Mouse (Mus musculus) neural tube, embryonic 13.5 days (tissue): Measurements from ENCODE around the gene Gm49601. TPM values are rescaled to one million over a fixed set of nuclear protein-coding genes. Genes with fewer than 3 reads are reported as not detected.

Source experiments
- ATAC-seq: fragments of 200-750 bp; cut with Nextera tagmentation; 2 replicates; pipeline ENCODE4 v1.8.0; 2017; ENCODE audit warnings: low read depth, mild to moderate bottlenecking, moderate TSS enrichment, moderate library complexity
- H3K27ac ChIP-seq: fragments of 300-500 bp; sonication (generic); replicated peaks from 2 replicates; pipeline ENCODE4 v1.5.1; 2015; ENCODE audit warnings: moderate library complexity, mild to moderate bottlenecking, inconsistent platforms
- H3K27me3 ChIP-seq: fragments of 300-500 bp; sonication (generic); 2 replicates; pipeline ENCODE4 v1.6.1; 2015; ENCODE audit warnings: mild to moderate bottlenecking, inconsistent platforms
- H3K36me3 ChIP-seq: fragments of 300-500 bp; sonication (generic); 2 replicates; pipeline ENCODE4 v1.6.1; 2015; ENCODE audit warnings: mild to moderate bottlenecking, inconsistent platforms
- H3K4me1 ChIP-seq: fragments of 300-500 bp; sonication (generic); replicated peaks from 2 replicates; pipeline ENCODE4 v1.6.1; 2015; ENCODE audit warnings: inconsistent platforms
- H3K4me2 ChIP-seq: fragments of 300-500 bp; sonication (generic); 2 replicates; pipeline ENCODE4 v1.6.1; 2015; ENCODE audit warnings: inconsistent platforms, mild to moderate bottlenecking, moderate library complexity
- H3K4me3 ChIP-seq: fragments of 300-500 bp; sonication (generic); 2 replicates; pipeline ENCODE4 v1.5.1; 2015; ENCODE audit warnings: mild to moderate bottlenecking, inconsistent platforms
- H3K9ac ChIP-seq: fragments of 300-500 bp; sonication (generic); 2 replicates; pipeline ENCODE4 v1.6.1; 2015; ENCODE audit warnings: moderate library complexity, mild to moderate bottlenecking, inconsistent platforms
- H3K9me3 ChIP-seq: fragments of 300-500 bp; sonication (generic); 2 replicates; pipeline ENCODE4 v1.6.1; 2016; ENCODE audit warnings: inconsistent platforms
- WGBS: fragments of 180-500 bp; shearing (Covaris S2); methylation state at CpG from one replicate; pipeline ENCODE4 v1.1.7; 2015; 5-methylcytosine and 5-hydroxymethylcytosine counted together
- polyA plus RNA-seq: library from polyadenylated mRNA; unstranded; fragments of >200 nt; fragmentation: Nextera tagmentation; extraction: Ambion mirVana; gene quantifications from 2 replicates; pipeline ENCODE4 v1.2.1, GENCODE M21; 2015

The Gm49601 gene
- 14.1 and 19.2 TPM in 2 replicates for polyA plus RNA-seq

DNA sequence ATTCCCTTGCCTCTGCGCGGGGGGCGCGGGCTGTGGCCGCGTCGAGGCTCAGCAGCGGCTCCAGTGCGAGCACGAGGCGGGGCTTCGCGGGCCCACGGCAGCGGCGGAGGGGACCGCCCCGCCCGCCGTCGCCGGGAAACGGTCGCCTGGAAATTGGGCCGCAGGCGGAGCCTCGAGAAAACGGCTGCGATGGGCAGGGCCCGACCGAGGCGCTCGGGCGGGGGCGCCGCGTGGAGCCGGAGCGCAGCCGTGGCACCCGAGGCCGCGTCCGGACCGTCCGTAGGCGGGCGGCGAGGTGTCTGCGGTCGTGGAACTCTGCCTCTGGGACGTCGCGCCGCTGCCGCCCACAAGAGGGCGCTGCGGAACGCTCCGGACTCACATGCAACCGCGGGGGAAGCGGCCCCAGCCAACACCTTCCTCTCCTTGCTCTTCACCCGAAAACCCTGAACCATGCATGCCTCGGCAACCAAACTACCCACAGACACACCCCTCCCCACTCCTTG, at the start of gene Gm49601:
Gm49601 (minus strand) TSS at position 52 of the 503 bp plus-strand sequence.
- peaks cover 51% of the 10 kb centered on the region for H3K4me1 ChIP-seq

DNA sequence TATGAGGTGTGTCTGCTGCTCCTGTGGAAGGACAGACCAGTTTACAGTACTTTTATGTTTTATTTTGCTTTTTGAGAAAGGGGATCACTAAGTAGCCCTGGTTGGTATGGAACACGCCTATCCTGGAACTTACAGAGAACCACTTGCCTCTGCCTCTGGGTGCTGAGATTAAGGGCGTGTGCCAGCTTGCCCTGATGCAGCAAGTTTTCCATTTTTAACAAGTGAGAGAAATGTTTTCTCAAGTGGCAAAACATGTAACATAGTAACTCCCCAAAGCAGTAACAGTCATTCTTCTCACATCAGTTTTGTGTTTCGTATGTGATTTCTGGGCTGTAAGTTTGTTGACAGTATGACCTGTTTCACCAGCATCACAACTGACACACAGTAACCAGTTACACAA, 46.8 kb upstream of the Gm49601 start:
- no peak for ATAC-seq
- H3K27me3 ChIP-seq: no peaks in the 10 kb centered on the region
- H3K9ac ChIP-seq: no peak overlapping the region
- no peak overlapping the region for H3K4me3 ChIP-seq
- no peaks in the 10 kb centered on the region for H3K4me1 ChIP-seq
- no peaks in the 10 kb centered on the region for H3K9me3 ChIP-seq
- 91% methylated on average over 3 of the region's 3 CpGs for WGBS
- no peak overlapping the region for H3K27ac ChIP-seq
- H3K4me2 ChIP-seq: no peak overlapping the region
- H3K36me3 ChIP-seq: no peaks in the 10 kb centered on the region

More for the DNA sequence above, at the start of gene Gm49601:
- WGBS: 1% methylated on average over 61 of the region's 65 CpGs
- peaks cover 58% of the 10 kb centered on the region for H3K27me3 ChIP-seq
- H3K4me2 ChIP-seq: peak within 1 kb of the TSS; percentile 94
- peak within 1 kb of the TSS; percentile 81 for H3K4me3 ChIP-seq
- H3K9ac ChIP-seq: peak within 1 kb of the TSS; percentile 96
- peak; percentile 7 for ATAC-seq
- peaks cover 44% of the 10 kb centered on the region for H3K36me3 ChIP-seq
- H3K27ac ChIP-seq: no peak within 1 kb of the TSS
- no peaks in the 10 kb centered on the region for H3K9me3 ChIP-seq

DNA sequence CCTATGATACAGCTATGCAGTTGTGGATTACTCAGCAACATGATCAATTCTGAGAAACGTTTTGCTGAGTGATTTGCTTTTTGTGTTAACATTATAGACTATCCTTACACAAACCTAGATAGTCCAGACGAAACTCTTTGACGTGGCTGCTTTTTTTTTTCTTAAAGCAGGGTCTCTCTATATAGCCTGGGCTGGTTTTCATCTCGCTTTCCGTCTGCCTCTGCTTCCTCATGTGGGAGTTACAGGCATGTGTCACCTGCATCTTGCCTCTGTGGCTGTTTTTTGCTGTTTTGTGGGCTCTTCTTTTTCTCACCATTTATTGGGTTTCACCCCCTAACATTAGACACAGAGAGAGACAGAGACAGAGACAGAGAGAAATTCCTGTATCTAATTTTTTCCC, 45.8 kb upstream of the Gm49601 start:
- H3K9ac ChIP-seq: no peak overlapping the region
- H3K36me3 ChIP-seq: no peaks in the 10 kb centered on the region
- H3K4me3 ChIP-seq: no peak overlapping the region
- WGBS: 72% methylated on average over 5 of the region's 5 CpGs
- H3K9me3 ChIP-seq: no peaks in the 10 kb centered on the region
- H3K4me2 ChIP-seq: no peak overlapping the region
- no peak for ATAC-seq
- H3K4me1 ChIP-seq: no peaks in the 10 kb centered on the region
- no peak overlapping the region for H3K27ac ChIP-seq
- no peaks in the 10 kb centered on the region for H3K27me3 ChIP-seq

DNA sequence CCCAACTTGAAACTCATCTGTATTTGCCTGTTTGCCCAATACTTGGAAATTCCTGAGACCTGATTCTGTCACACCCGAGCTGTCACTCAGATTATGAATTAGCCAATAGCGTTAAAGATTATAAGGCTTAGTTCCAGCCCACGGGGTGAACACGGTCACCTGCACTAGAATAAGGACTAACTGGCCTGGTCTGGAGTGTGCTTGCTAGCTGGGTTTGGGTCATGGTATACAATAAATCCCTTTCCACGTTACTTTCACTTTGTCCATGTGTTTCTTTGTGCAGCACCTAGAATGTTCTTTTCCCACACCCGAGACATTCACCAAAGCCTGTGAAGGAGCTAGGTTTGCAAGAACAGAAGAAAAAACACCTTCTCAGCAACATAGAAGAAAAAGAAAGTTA, 43.7 kb upstream of the Gm49601 start:
- ATAC-seq: no peak
- Histone ChIP-seq H3K27me3 (no peaks in the 10 kb centered on the region), H3K9me3 (no peaks in the 10 kb centered on the region), H3K4me2 (no peak overlapping the region), H3K4me1 (no peaks in the 10 kb centered on the region), H3K27ac (no peak overlapping the region), H3K36me3 (no peaks in the 10 kb centered on the region), H3K4me3 (no peak overlapping the region), H3K9ac (no peak overlapping the region)
- WGBS: 84% methylated on average over 6 of the region's 6 CpGs

DNA sequence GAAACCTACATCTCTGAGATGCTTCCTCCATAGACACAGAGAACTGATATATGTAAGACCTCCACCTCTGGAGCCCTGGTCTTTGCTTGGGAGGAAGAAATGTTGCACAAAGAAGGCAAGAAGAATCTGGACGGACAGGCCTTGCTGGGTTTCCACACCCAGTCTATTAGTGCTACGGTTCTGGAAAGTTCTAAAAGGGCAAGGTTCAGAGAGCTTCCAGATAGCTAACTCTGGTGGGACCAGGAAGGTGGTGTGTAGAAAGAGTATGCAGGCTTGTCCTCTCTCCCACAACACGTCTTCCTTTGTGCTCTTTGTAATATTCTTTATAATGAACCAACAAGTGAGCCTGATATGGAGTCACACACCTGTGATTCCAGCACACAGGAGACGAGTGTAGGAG, 32.4 kb upstream of the Gm49601 start:
- Histone ChIP-seq H3K9me3 (peaks cover 5% of the 10 kb centered on the region; the same call in 1 of the 2 replicates), H3K9ac (no peak overlapping the region), H3K36me3 (no peaks in the 10 kb centered on the region), H3K27ac (no peak overlapping the region), H3K4me1 (no peaks in the 10 kb centered on the region), H3K4me3 (no peak overlapping the region), H3K27me3 (no peaks in the 10 kb centered on the region), H3K4me2 (no peak overlapping the region)
- 84% methylated on average over 4 of the region's 4 CpGs for WGBS
- ATAC-seq: no peak

DNA sequence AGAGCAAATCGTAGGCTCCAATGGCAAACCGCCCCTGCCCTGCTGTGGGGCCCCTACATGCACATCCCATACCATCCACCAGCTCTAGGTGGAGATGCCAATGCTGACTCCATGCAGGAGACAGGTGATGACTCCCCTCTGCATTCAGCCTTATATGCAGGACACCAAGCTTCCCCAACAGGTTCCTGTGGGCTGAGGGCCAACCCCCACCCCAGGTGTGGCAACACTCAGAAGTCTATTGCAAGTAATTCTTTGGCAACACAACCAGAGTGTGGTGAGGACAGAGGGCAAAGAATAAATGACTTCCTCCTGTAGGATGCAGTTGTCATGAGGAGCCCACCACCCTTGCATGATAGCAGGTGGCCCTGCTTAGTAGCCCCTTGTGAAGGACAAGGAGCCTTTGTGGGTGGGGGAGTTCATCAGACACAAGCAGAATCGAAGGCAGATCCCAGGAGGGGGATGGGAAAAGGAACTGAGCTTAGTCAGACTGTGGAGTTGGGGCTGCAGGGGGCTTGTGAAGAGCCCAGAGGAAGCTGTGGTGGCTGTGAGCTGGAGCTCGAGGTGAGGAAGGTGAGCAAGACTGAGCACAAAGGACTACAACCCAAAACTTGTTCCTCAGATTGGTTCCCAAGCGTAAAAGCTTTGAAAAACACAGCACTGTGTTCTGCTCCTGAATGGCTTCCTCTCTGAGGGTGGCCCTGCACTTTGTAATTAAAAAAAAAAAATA, 29.3 kb upstream of the Gm49601 start:
- 56% methylated on average over 5 of the region's 5 CpGs for WGBS

DNA sequence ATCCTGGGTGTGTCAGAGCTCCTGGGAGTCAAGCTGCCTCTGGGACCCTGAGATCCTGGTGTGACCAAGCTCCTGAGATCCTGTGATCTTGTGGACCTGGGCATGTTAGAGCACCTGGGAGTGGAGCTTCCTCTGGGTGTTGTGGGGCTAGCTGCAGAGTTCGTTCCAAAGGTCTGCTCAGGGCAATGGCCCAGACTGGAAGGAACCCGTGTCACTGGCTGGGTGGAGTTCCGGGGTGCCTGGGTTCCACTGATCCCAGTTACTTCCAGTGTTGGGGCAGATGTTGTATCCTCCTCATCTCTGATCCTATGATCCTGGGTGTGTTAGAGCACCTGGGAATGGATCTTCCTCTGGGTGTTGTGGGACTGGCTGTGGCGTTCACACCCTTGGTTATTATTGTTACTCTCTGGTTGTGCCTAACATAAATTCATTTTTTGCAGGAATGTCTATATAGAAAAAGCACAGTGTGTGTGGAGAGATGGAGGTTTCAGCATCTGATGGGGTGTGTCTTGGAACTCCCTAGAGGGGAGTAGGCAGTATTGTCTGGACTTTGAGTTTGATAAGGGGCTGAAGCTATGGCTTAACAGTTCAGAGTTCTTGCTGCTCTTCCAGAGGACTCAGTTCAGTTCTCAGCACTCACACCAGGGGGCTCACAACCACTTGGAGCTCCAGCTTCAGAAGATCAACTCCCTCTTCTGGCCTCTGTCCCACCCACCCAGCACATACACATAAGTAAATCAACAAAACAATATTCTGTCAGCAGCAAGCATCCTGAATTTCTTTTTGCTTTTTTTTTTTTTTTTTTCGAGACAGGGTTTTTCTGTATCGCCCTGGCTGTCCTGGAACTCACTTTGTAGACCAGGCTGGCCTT, 27.3 kb upstream of the Gm49601 start:
- WGBS: 87% methylated on average over 6 of the region's 6 CpGs

More for the DNA sequence above, 29.3 kb upstream of the Gm49601 start:
- H3K9ac ChIP-seq: no peak overlapping the region
- no peaks in the 10 kb centered on the region for H3K36me3 ChIP-seq
- H3K9me3 ChIP-seq: peaks cover 5% of the 10 kb centered on the region; the same call in 1 of the 2 replicates
- H3K4me3 ChIP-seq: no peak overlapping the region
- no peak overlapping the region for H3K4me2 ChIP-seq
- no peaks in the 10 kb centered on the region for H3K4me1 ChIP-seq
- H3K27ac ChIP-seq: no peak overlapping the region
- ATAC-seq: no peak
- H3K27me3 ChIP-seq: no peaks in the 10 kb centered on the region

DNA sequence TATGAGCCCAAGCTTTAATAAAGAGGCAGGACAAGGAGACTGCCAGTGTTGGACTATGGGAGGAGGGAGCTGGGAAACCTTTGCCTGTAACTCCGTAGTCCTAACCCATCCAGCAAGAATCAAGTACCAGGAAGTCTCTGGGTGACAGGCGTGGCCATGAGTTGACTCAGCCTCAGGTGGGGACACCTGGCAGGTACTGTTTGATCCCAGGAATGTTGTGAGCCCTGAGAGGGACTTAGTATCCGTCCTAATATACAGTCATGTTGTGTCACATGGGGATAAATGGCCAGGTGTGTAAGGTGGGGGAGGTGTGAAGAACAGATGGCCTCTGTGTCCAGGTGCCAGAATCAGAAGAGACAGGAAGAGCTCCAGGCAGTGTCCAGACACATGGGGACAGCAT, 22.9 kb upstream of the Gm49601 start:
- Histone ChIP-seq H3K4me3 (no peak overlapping the region), H3K4me2 (no peak overlapping the region), H3K36me3 (no peaks in the 10 kb centered on the region), H3K27me3 (no peaks in the 10 kb centered on the region), H3K9ac (no peak overlapping the region), H3K27ac (no peak overlapping the region), H3K4me1 (no peaks in the 10 kb centered on the region), H3K9me3 (no peaks in the 10 kb centered on the region)
- WGBS: 73% methylated on average over 3 of the region's 3 CpGs
- ATAC-seq: no peak

More for the DNA sequence above, 27.3 kb upstream of the Gm49601 start:
- H3K4me2 ChIP-seq: no peak overlapping the region
- no peak overlapping the region for H3K9ac ChIP-seq
- no peaks in the 10 kb centered on the region for H3K36me3 ChIP-seq
- H3K4me3 ChIP-seq: no peak overlapping the region
- no peak overlapping the region for H3K27ac ChIP-seq
- H3K4me1 ChIP-seq: no peaks in the 10 kb centered on the region
- H3K27me3 ChIP-seq: no peaks in the 10 kb centered on the region
- ATAC-seq: no peak
- H3K9me3 ChIP-seq: no peaks in the 10 kb centered on the region

DNA sequence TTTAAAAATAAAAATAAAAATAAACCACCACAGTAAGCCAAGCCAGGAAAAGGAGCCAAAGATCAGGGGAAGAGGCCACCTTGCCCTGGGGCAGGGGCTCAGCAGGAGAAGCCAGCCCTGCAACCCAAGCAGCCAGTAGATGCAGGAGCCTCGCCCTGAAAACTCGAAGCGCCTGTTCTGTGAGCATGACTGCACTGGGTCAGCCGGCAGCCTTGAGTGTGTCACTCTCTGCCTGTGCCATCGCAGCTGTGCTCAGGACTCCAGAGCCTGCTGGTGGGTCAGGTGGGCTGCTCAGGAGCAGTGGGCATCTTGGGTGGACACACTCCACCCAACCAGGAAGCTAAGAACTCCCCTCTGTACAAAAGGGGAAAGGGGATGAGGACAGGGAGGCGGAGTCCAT, 19.1 kb upstream of the Gm49601 start:
- no peaks in the 10 kb centered on the region for H3K36me3 ChIP-seq
- H3K27ac ChIP-seq: no peak overlapping the region
- no peak overlapping the region for H3K4me2 ChIP-seq
- no peak for ATAC-seq
- no peaks in the 10 kb centered on the region for H3K9me3 ChIP-seq
- 81% methylated on average over 6 of the region's 6 CpGs for WGBS
- no peaks in the 10 kb centered on the region for H3K4me1 ChIP-seq
- H3K4me3 ChIP-seq: no peak overlapping the region
- no peak overlapping the region for H3K9ac ChIP-seq
- H3K27me3 ChIP-seq: no peaks in the 10 kb centered on the region

DNA sequence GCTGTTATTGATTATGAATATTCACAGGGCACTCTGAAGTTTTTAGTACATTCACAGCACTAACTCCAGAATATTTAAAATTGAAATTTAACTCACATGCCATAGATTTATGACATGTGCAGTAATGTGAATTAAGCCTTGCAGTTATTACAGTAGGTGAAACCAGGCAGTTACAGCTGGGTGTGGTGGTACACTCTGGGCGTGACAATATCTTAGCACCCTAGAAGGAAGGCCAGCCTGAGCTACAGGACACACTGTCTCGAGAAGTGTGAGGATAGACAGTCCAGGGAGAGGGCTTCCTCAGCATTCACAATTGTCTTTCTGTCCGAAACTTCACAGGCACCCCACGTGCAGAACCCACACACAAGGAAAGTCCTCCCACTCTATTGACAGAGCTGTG, 18.3 kb upstream of the Gm49601 start:
- Histone ChIP-seq H3K9ac (no peak overlapping the region), H3K9me3 (no peaks in the 10 kb centered on the region), H3K4me2 (no peak overlapping the region), H3K4me3 (no peak overlapping the region), H3K27me3 (no peaks in the 10 kb centered on the region), H3K4me1 (no peaks in the 10 kb centered on the region), H3K36me3 (no peaks in the 10 kb centered on the region), H3K27ac (no peak overlapping the region)
- ATAC-seq: no peak
- 80% methylated on average over 4 of the region's 4 CpGs for WGBS

DNA sequence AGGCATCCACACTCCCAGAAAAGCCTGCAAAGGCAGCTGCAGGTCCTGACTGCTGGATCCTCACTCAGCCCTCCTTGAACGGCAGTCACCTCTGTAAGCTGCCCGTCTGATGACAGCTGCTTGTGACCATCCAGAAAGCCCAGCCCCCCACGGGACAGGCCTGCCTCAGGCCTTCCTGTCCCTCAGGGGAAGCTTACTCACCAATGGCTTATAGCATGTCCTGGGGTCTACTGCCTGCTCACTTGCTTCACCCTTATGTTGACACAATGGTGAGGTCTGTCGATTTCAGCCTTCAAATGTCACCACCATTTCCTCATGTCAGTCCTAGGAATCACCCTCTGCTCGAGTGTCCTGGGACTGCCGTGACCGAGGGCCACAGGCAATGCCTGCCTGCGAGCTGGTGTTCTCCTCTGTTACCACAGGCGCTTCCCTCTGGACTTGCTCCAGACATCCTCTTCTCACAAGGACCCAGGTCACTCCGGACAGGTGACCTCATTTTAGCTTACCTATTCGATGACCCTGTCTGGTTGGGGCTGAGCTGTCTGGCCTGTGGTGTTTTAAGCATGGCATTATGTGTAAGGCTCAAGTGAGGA, 17.3 kb upstream of the Gm49601 start:
- Histone ChIP-seq H3K27me3 (no peaks in the 10 kb centered on the region), H3K4me2 (no peak overlapping the region), H3K27ac (no peak overlapping the region), H3K9ac (no peak overlapping the region), H3K4me1 (no peaks in the 10 kb centered on the region), H3K9me3 (no peaks in the 10 kb centered on the region), H3K4me3 (no peak overlapping the region), H3K36me3 (no peaks in the 10 kb centered on the region)
- no peak for ATAC-seq
- 74% methylated on average over 11 of the region's 11 CpGs for WGBS

DNA sequence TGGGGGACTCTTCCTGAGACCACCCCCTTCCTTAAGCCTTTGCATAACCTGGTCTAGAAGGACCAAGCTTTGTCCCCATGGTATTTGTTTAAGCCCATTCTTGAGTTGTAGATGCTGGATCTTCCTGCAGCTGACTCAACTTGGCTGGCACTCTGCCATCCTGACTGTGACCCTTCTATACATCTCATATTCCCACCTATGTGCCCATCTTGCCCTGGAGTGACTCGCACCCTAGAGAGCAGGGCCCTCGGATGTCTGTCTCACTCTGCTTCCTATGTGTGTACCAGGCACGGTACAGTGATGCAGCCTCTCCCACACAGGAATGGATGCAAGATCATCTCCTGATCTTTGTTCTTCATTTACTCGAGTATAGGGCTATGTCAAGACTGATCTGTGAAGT, 16.7 kb upstream of the Gm49601 start:
- ATAC-seq: no peak
- H3K4me1 ChIP-seq: no peaks in the 10 kb centered on the region
- H3K36me3 ChIP-seq: no peaks in the 10 kb centered on the region
- no peaks in the 10 kb centered on the region for H3K27me3 ChIP-seq
- no peak overlapping the region for H3K4me3 ChIP-seq
- no peak overlapping the region for H3K4me2 ChIP-seq
- no peaks in the 10 kb centered on the region for H3K9me3 ChIP-seq
- no peak overlapping the region for H3K9ac ChIP-seq
- WGBS: 92% methylated on average over 4 of the region's 4 CpGs
- H3K27ac ChIP-seq: no peak overlapping the region
